ENCODE assay signal across 9 mouse cellular contexts in genomic region chr16:21615802-21616201, GRCm38 (mm10).
DNase-seq lines count a peak whose midpoint lies in the region; ATAC-seq lines count a peak whose summit lies in the region.
"Had no signal": no experiment of that assay in that cellular context is flagged by ENCODE, and none has a peak within 500 bp of the region (broad histone marks: within the 10 kb centered on the region; RNA-seq: fewer than 3 reads in every experiment).

No protein-coding gene starts in this region.

- H3K4me2 ChIP-seq in forebrain, embryonic 14.5 days (ENCODE audit: low read length) = no peak overlapping the region
- no peak overlapping the region for H3K4me2 ChIP-seq in midbrain, embryonic 13.5 days (replicated peaks)
- H3K4me2 ChIP-seq: lung, embryonic 15.5 days had no signal

- no peaks in the 10 kb centered on the region for H3K36me3 ChIP-seq in forebrain, embryonic 14.5 days (ENCODE audit: control insufficient read depth, insufficient read depth, low read length)
- peaks cover 4% of the 10 kb centered on the region; the same call in 1 of the 2 replicates for H3K36me3 ChIP-seq in forebrain, embryonic 10.5 days (replicated peaks)
- peaks cover 17% of the 10 kb centered on the region for H3K36me3 ChIP-seq in midbrain, embryonic 10.5 days
- H3K36me3 ChIP-seq in midbrain, embryonic 13.5 days = 0 out of 2 replicates have a peak, but pooled peaks cover 3% of the 10 kb centered on the region
- H3K36me3 ChIP-seq: lung, embryonic 15.5 days had no signal

- H3K9ac ChIP-seq in forebrain, embryonic 14.5 days (ENCODE audit: low read length) = no peak overlapping the region
- no peak overlapping the region for H3K9ac ChIP-seq in midbrain, embryonic 13.5 days (replicated peaks)
- H3K9ac ChIP-seq: lung, embryonic 15.5 days had no signal

- H3K27ac ChIP-seq in forebrain, embryonic 14.5 days (ENCODE audit: low read depth, low read length) = no peak overlapping the region
- H3K27ac ChIP-seq in forebrain, embryonic 10.5 days = no peak overlapping the region
- no peak overlapping the region for H3K27ac ChIP-seq in midbrain, embryonic 10.5 days (replicated peaks)
- no peak overlapping the region for H3K27ac ChIP-seq in midbrain, embryonic 13.5 days
- H3K27ac ChIP-seq: lung, embryonic 15.5 days had no signal

- H3K27me3 ChIP-seq in forebrain, embryonic 14.5 days (replicated peaks; ENCODE audit: control insufficient read depth, insufficient read depth, low read length) = no peaks in the 10 kb centered on the region
- no peaks in the 10 kb centered on the region for H3K27me3 ChIP-seq in forebrain, embryonic 10.5 days (ENCODE audit: poor library complexity, severe bottlenecking)
- no peaks in the 10 kb centered on the region for H3K27me3 ChIP-seq in midbrain, embryonic 10.5 days (ENCODE audit: low read depth, poor library complexity, severe bottlenecking)
- no peaks in the 10 kb centered on the region for H3K27me3 ChIP-seq in midbrain, embryonic 13.5 days
- H3K27me3 ChIP-seq: lung, embryonic 15.5 days had no signal

- no peaks in the 10 kb centered on the region for H3K9me3 ChIP-seq in forebrain, embryonic 14.5 days (replicated peaks; ENCODE audit: control insufficient read depth, low read length)
- H3K9me3 ChIP-seq in forebrain, embryonic 10.5 days = no peaks in the 10 kb centered on the region; the same call in 1 of the 2 replicates
- H3K9me3 ChIP-seq in midbrain, embryonic 10.5 days (replicated peaks) = peaks cover 5% of the 10 kb centered on the region; the same call in 1 of the 2 replicates
- no peaks in the 10 kb centered on the region for H3K9me3 ChIP-seq in midbrain, embryonic 13.5 days
- H3K9me3 ChIP-seq: lung, embryonic 15.5 days had no signal

- H3K4me1 ChIP-seq in forebrain, embryonic 14.5 days (ENCODE audit: control insufficient read depth, insufficient read depth, low read length) = no peaks in the 10 kb centered on the region
- H3K4me1 ChIP-seq in forebrain, embryonic 10.5 days = peaks cover 2% of the 10 kb centered on the region; the same call in 1 of the 2 replicates
- peaks cover 11% of the 10 kb centered on the region; the same call in 1 of the 2 replicates for H3K4me1 ChIP-seq in midbrain, embryonic 10.5 days
- H3K4me1 ChIP-seq in midbrain, embryonic 13.5 days (replicated peaks) = peaks cover 8% of the 10 kb centered on the region
- H3K4me1 ChIP-seq: lung, embryonic 15.5 days had no signal

- ATAC-seq in forebrain, embryonic 14.5 days = no peak
- ATAC-seq in midbrain, embryonic 13.5 days = no peak

- 59% methylated on average over 7 of the region's 7 CpGs for WGBS in forebrain, embryonic 14.5 days
- WGBS in forebrain, embryonic 10.5 days = 59% methylated on average over 7 of the region's 7 CpGs
- WGBS in midbrain, embryonic 10.5 days = 57% methylated on average over 7 of the region's 7 CpGs
- 56% methylated on average over 7 of the region's 7 CpGs for WGBS in midbrain, embryonic 13.5 days
- WGBS in large intestine, adult 2 months = 56% methylated on average over 7 of the region's 7 CpGs

- H3K4me3 ChIP-seq in forebrain, embryonic 14.5 days (ENCODE audit: low read depth, low read length) = no peak overlapping the region
- H3K4me3 ChIP-seq in forebrain, embryonic 10.5 days = no peak overlapping the region
- no peak overlapping the region for H3K4me3 ChIP-seq in midbrain, embryonic 10.5 days
- H3K4me3 ChIP-seq in midbrain, embryonic 13.5 days (replicated peaks) = no peak overlapping the region
- H3K4me3 ChIP-seq: lung, embryonic 15.5 days had no signal

- DNase-seq in forebrain, embryonic 14.5 days (ENCODE audit: low spot score) = peak; percentile 42
- DNase-seq in forebrain, embryonic 10.5 days (ENCODE audit: extremely low spot score, low spot score) = no peak
- DNase-seq in midbrain, embryonic 10.5 days (ENCODE audit: low spot score) = peak; percentile 27
- peak; percentile 8 for DNase-seq in c-Kit-positive CD71-positive TER-119-positive erythroid progenitor cells, embryonic 14.5 days (ENCODE audit: low spot score)
- DNase-seq in large intestine, adult 2 months (ENCODE audit: low read depth, low spot score) = peak; percentile 11
- peak; percentile 47 for DNase-seq in thymus, postnatal 0 days (ENCODE audit: low spot score)
- DNase-seq in right cerebral cortex, postnatal 4 days = no peak

Comparison
In these comparisons a context has a peak if more than half of its experiments do, and no peak if none do; other contexts are left out.
1. DNase-seq: peak in forebrain, embryonic 14.5 days (single experiment), midbrain, embryonic 10.5 days (single experiment), c-Kit-positive CD71-positive TER-119-positive erythroid progenitor cells, embryonic 14.5 days (single experiment), large intestine, adult 2 months (single experiment) and thymus, postnatal 0 days (single experiment); none in forebrain, embryonic 10.5 days (single experiment) and right cerebral cortex, postnatal 4 days (single experiment).